Mouse (Mus musculus): ENCODE measurements around the gene Hspb8. TPM values are rescaled to one million over a fixed set of nuclear protein-coding genes. Genes with fewer than 3 reads are reported as not detected.

Hspb8 gene
- polyA plus RNA-seq, 1 experiment: 64.0 TPM

GRCm38 (mm10) chr5:116446552-116446951 is 23.9 kb upstream of the Hspb8 start:
- TF ChIP-seq CTCF (IDR thresholded peaks at IDR 0.05; ENCODE audit: low read depth, low read length) (no peak), EP300 (IDR thresholded peaks at IDR 0.05; ENCODE audit: insufficient read depth, low read depth, low read length) (no peak), POLR2A (IDR thresholded peaks at IDR 0.05; ENCODE audit: insufficient read depth, low read length) (no peak)
- Histone ChIP-seq H3K9me3 (replicated peaks; ENCODE audit: control insufficient read depth, insufficient read depth, low read length, poor library complexity, severe bottlenecking) (no peaks in the 10 kb centered on the region), H3K27ac (ENCODE audit: insufficient read depth, low read length) (peak overlapping the region; percentile 16; the same call in 1 of the 2 replicates), H3K4me1 (ENCODE audit: control insufficient read depth, insufficient read depth, low read length) (peaks cover 9% of the 10 kb centered on the region), H3K9ac (ENCODE audit: low read depth, poor library complexity, severe bottlenecking) (peak overlapping the region; percentile 34; the same call in 1 of the 2 replicates), H3K27me3 (ENCODE audit: control insufficient read depth, insufficient read depth, low read length, poor library complexity, severe bottlenecking) (no peaks in the 10 kb centered on the region), H3K36me3 (ENCODE audit: control insufficient read depth, insufficient read depth, low read length, poor library complexity, severe bottlenecking) (no peaks in the 10 kb centered on the region), H3K4me3 (ENCODE audit: low read depth, low read length) (peak overlapping the region; percentile 34)

DNA sequence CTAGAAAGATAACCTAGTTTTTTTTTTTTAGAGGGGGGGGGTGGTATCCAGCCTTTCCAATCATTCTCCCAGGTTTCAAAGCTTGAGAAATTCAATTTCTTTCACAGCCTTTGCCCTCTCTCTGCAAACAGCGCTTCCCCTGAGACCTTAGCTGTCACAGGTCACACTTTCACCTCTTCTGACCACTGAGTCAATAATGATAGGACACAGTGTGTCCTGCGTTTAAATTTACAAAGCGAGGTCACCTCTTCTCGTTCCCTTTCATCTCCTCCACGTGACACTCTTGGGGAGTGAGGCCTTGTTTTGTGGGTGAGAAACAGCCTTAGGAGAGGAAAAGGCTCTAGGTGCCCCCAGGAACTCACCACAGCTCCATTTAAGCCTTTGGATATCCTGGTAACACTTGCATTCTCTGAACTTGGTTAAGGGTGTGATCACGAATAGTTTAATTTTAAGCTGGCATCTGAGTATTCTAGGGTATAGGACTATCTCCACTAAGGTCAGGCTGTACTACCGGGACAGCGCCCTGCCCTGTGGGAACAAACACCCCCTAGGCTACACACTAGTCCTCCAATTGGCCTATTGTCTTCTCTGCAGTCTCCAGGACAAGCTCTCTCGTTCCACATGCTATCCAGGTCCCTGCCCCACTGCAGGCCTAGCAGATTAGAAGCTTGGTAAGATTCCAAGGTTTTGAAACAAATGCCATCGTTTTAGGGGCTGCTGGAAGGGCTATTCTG is 23.1 kb upstream of the Hspb8 start:
- peak overlapping the region; percentile 34; the same call in 1 of the 2 replicates for H3K4me3 ChIP-seq (ENCODE audit: low read depth, low read length)
- no peak for TF ChIP-seq CTCF (IDR thresholded peaks at IDR 0.05; ENCODE audit: low read depth, low read length)
- peak; percentile 52; the same call in 1 of the 2 replicates for TF ChIP-seq EP300 (IDR thresholded peaks at IDR 0.05; ENCODE audit: insufficient read depth, low read depth, low read length)
- no peak for TF ChIP-seq POLR2A (IDR thresholded peaks at IDR 0.05; ENCODE audit: insufficient read depth, low read length)
- H3K27me3 ChIP-seq (ENCODE audit: control insufficient read depth, insufficient read depth, low read length, poor library complexity, severe bottlenecking): no peaks in the 10 kb centered on the region
- H3K27ac ChIP-seq (ENCODE audit: insufficient read depth, low read length): peak overlapping the region; percentile 16
- H3K4me1 ChIP-seq (ENCODE audit: control insufficient read depth, insufficient read depth, low read length): peaks cover 9% of the 10 kb centered on the region
- H3K36me3 ChIP-seq (ENCODE audit: control insufficient read depth, insufficient read depth, low read length, poor library complexity, severe bottlenecking): no peaks in the 10 kb centered on the region
- peak overlapping the region; percentile 34; the same call in 1 of the 2 replicates for H3K9ac ChIP-seq (ENCODE audit: low read depth, poor library complexity, severe bottlenecking)
- no peaks in the 10 kb centered on the region for H3K9me3 ChIP-seq (replicated peaks; ENCODE audit: control insufficient read depth, insufficient read depth, low read length, poor library complexity, severe bottlenecking)

DNA sequence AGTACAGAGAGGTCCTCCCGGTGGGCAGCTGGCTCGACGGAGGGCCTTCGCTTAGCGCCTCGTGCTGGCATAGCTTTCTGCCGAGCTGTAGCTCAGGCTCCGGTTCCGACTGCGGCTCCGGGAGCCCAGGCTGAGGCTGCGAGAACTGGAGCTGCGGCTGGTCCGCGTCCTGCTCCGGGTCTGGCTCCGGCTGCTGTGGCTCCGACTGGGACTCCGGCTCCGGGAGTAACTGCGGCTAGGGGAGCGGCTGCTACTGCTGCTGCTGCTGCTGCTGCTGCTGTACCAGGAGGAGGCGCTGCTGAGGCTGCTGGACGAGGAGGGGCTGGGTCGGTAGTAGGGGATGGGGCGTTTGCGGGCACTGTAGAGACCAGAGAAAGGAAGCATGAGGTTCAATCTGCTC is 21.9 kb upstream of the Hspb8 start:
- Histone ChIP-seq H3K36me3 (ENCODE audit: control insufficient read depth, insufficient read depth, low read length, poor library complexity, severe bottlenecking) (no peaks in the 10 kb centered on the region), H3K4me3 (ENCODE audit: low read depth, low read length) (peak overlapping the region; percentile 57), H3K9ac (ENCODE audit: low read depth, poor library complexity, severe bottlenecking) (peak overlapping the region; percentile 47), H3K27ac (ENCODE audit: insufficient read depth, low read length) (no peak overlapping the region), H3K27me3 (ENCODE audit: control insufficient read depth, insufficient read depth, low read length, poor library complexity, severe bottlenecking) (no peaks in the 10 kb centered on the region), H3K9me3 (replicated peaks; ENCODE audit: control insufficient read depth, insufficient read depth, low read length, poor library complexity, severe bottlenecking) (no peaks in the 10 kb centered on the region), H3K4me1 (ENCODE audit: control insufficient read depth, insufficient read depth, low read length) (peaks cover 8% of the 10 kb centered on the region)
- TF ChIP-seq POLR2A (IDR thresholded peaks at IDR 0.05; ENCODE audit: insufficient read depth, low read length): no peak
- TF ChIP-seq EP300 (IDR thresholded peaks at IDR 0.05; ENCODE audit: insufficient read depth, low read depth, low read length): peak; percentile 19; the same call in 1 of the 2 replicates
- TF ChIP-seq CTCF (IDR thresholded peaks at IDR 0.05; ENCODE audit: low read depth, low read length): peak; percentile 81

DNA sequence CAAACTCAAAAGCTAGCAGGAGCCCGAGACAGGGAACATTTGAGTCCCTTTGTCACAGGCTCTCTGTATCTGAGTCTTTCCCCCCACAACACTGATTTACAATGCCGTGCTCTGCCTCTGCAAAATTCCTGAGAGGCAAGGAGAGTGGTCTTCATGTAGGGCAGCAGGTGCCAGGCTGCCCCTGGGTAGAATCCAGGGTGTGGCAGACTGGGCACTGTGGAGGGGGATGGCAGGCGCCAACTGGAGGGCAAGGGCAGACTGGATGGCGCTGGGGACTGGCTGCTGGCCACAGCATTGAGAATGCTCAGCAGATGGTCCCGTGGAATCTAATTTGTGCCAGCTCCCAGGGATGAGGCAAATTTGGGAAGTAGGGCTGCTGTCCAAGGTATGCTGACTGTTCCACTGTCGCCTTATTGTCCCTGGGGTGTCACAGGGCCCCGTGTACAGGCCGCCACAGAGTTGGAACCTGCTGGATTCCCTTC is 20.8 kb upstream of the Hspb8 start:
- no peak for TF ChIP-seq POLR2A (IDR thresholded peaks at IDR 0.05; ENCODE audit: insufficient read depth, low read length)
- no peak for TF ChIP-seq CTCF (IDR thresholded peaks at IDR 0.05; ENCODE audit: low read depth, low read length)
- TF ChIP-seq EP300 (IDR thresholded peaks at IDR 0.05; ENCODE audit: insufficient read depth, low read depth, low read length): no peak
- H3K9me3 ChIP-seq (replicated peaks; ENCODE audit: control insufficient read depth, insufficient read depth, low read length, poor library complexity, severe bottlenecking): no peaks in the 10 kb centered on the region
- H3K9ac ChIP-seq (ENCODE audit: low read depth, poor library complexity, severe bottlenecking): no peak overlapping the region
- no peak overlapping the region for H3K27ac ChIP-seq (ENCODE audit: insufficient read depth, low read length)
- H3K4me1 ChIP-seq (ENCODE audit: control insufficient read depth, insufficient read depth, low read length): peaks cover 7% of the 10 kb centered on the region
- no peaks in the 10 kb centered on the region for H3K36me3 ChIP-seq (ENCODE audit: control insufficient read depth, insufficient read depth, low read length, poor library complexity, severe bottlenecking)
- H3K4me3 ChIP-seq (ENCODE audit: low read depth, low read length): no peak overlapping the region
- no peaks in the 10 kb centered on the region for H3K27me3 ChIP-seq (ENCODE audit: control insufficient read depth, insufficient read depth, low read length, poor library complexity, severe bottlenecking)

GRCm38 (mm10) chr5:116442697-116443458 is 20.2 kb upstream of the Hspb8 start:
- H3K36me3 ChIP-seq (ENCODE audit: control insufficient read depth, insufficient read depth, low read length, poor library complexity, severe bottlenecking): no peaks in the 10 kb centered on the region
- no peak overlapping the region for H3K9ac ChIP-seq (ENCODE audit: low read depth, poor library complexity, severe bottlenecking)
- no peak overlapping the region for H3K27ac ChIP-seq (ENCODE audit: insufficient read depth, low read length)
- no peak overlapping the region for H3K4me3 ChIP-seq (ENCODE audit: low read depth, low read length)
- H3K9me3 ChIP-seq (replicated peaks; ENCODE audit: control insufficient read depth, insufficient read depth, low read length, poor library complexity, severe bottlenecking): no peaks in the 10 kb centered on the region
- H3K27me3 ChIP-seq (ENCODE audit: control insufficient read depth, insufficient read depth, low read length, poor library complexity, severe bottlenecking): no peaks in the 10 kb centered on the region
- peaks cover 8% of the 10 kb centered on the region for H3K4me1 ChIP-seq (ENCODE audit: control insufficient read depth, insufficient read depth, low read length)
- TF ChIP-seq POLR2A (IDR thresholded peaks at IDR 0.05; ENCODE audit: insufficient read depth, low read length): no peak

- no peak overlapping the region for H3K4me3 ChIP-seq (ENCODE audit: low read depth, low read length)
- no peak overlapping the region for H3K9ac ChIP-seq (ENCODE audit: low read depth, poor library complexity, severe bottlenecking)
- H3K36me3 ChIP-seq (ENCODE audit: control insufficient read depth, insufficient read depth, low read length, poor library complexity, severe bottlenecking): no peaks in the 10 kb centered on the region
- peaks cover 6% of the 10 kb centered on the region for H3K4me1 ChIP-seq (ENCODE audit: control insufficient read depth, insufficient read depth, low read length)
- no peaks in the 10 kb centered on the region for H3K9me3 ChIP-seq (replicated peaks; ENCODE audit: control insufficient read depth, insufficient read depth, low read length, poor library complexity, severe bottlenecking)
- no peak for TF ChIP-seq EP300 (IDR thresholded peaks at IDR 0.05; ENCODE audit: insufficient read depth, low read depth, low read length)
- no peak for TF ChIP-seq CTCF (IDR thresholded peaks at IDR 0.05; ENCODE audit: low read depth, low read length)
- no peak for TF ChIP-seq POLR2A (IDR thresholded peaks at IDR 0.05; ENCODE audit: insufficient read depth, low read length)
- no peaks in the 10 kb centered on the region for H3K27me3 ChIP-seq (ENCODE audit: control insufficient read depth, insufficient read depth, low read length, poor library complexity, severe bottlenecking)
- H3K27ac ChIP-seq (ENCODE audit: insufficient read depth, low read length): peak overlapping the region; percentile 58
Measured at GRCm38 (mm10) chr5:116440251-116440650, 17.6 kb upstream of the Hspb8 start.
